Mouse (Mus musculus) heart, embryonic 15.5 days (tissue): ENCODE results near the gene Lrmda. TPM values are rescaled to one million over a fixed set of nuclear protein-coding genes. Genes with fewer than 3 reads are reported as not detected.

ENCODE experiments used
- ATAC-seq: fragments of 200-750 bp; cut with Nextera tagmentation; replicated peaks from 2 replicates; pipeline ENCODE4 v1.8.0; 2017; ENCODE audit warnings: low read depth, moderate TSS enrichment; ENCODE audit not compliant: insufficient number of reproducible peaks, insufficient read depth, low FRiP score
- H3K27ac ChIP-seq: fragments of 300-500 bp; sonication (generic); 2 replicates; pipeline ENCODE4 v1.5.1; 2015; ENCODE audit warnings: mild to moderate bottlenecking, inconsistent platforms
- H3K27me3 ChIP-seq: fragments of 300-500 bp; sonication (generic); 2 replicates; pipeline ENCODE4 v1.6.1; 2015; ENCODE audit warnings: inconsistent platforms
- H3K36me3 ChIP-seq: fragments of 300-500 bp; sonication (generic); 2 replicates; pipeline ENCODE4 v1.6.1; 2015; ENCODE audit warnings: mild to moderate bottlenecking, inconsistent platforms
- H3K4me1 ChIP-seq: fragments of 300-500 bp; sonication (generic); replicated peaks from 2 replicates; pipeline ENCODE4 v1.6.1; 2015; ENCODE audit warnings: inconsistent platforms
- H3K4me2 ChIP-seq: fragments of 300-500 bp; sonication (generic); 2 replicates; pipeline ENCODE4 v1.6.1; 2015; ENCODE audit warnings: inconsistent platforms, mild to moderate bottlenecking, moderate library complexity
- H3K4me3 ChIP-seq: fragments of 300-500 bp; sonication (generic); 2 replicates; pipeline ENCODE4 v1.5.1; 2015; ENCODE audit warnings: mild to moderate bottlenecking, inconsistent platforms
- H3K9ac ChIP-seq: fragments of 300-500 bp; sonication (generic); 2 replicates; pipeline ENCODE4 v1.6.1; 2015; ENCODE audit warnings: mild to moderate bottlenecking, inconsistent platforms
- H3K9me3 ChIP-seq: fragments of 300-500 bp; sonication (generic); replicated peaks from 2 replicates; pipeline ENCODE4 v1.6.1; 2016; ENCODE audit warnings: inconsistent platforms
- WGBS: fragments of 180-500 bp; shearing (Covaris S2); methylation state at CpG from one replicate; pipeline ENCODE4 v1.1.7; 2015; ENCODE audit warnings: mixed read lengths; 5-methylcytosine and 5-hydroxymethylcytosine counted together
- polyA plus RNA-seq: library from polyadenylated mRNA; unstranded; fragments of >200 nt; fragmentation: Nextera tagmentation; extraction: Ambion mirVana; gene quantifications from 2 replicates; pipeline ENCODE4 v1.2.1, GENCODE M21; 2015

Gene Lrmda
- polyA plus RNA-seq, 1 experiment from 2014 or later, result 0.83 TPM

- Histone ChIP-seq H3K9ac (no peak overlapping the region), H3K27me3 (no peaks in the 10 kb centered on the region), H3K4me3 (no peak overlapping the region), H3K4me1 (no peaks in the 10 kb centered on the region), H3K4me2 (no peak overlapping the region), H3K9me3 (no peaks in the 10 kb centered on the region), H3K27ac (no peak overlapping the region), H3K36me3 (no peaks in the 10 kb centered on the region)
- WGBS, result 64% methylated on average over 6 of the region's 6 CpGs
- ATAC-seq, result no peak
Measured at GRCm38 (mm10) chr14:22509747-22510530, 490.4 kb downstream of the Lrmda start.

GRCm38 (mm10) chr14:22510531-22510785 lies 490.9 kb downstream of the Lrmda start:
- Histone ChIP-seq H3K36me3 (no peaks in the 10 kb centered on the region), H3K9me3 (no peaks in the 10 kb centered on the region)
- no peak for ATAC-seq

GRCm38 (mm10) chr14:22514362-22515084 lies 495.0 kb downstream of the Lrmda start:
- Histone ChIP-seq H3K27me3 (no peaks in the 10 kb centered on the region), H3K27ac (no peak overlapping the region), H3K9ac (no peak overlapping the region), H3K4me1 (no peaks in the 10 kb centered on the region), H3K36me3 (no peaks in the 10 kb centered on the region), H3K4me2 (no peak overlapping the region), H3K4me3 (no peak overlapping the region), H3K9me3 (no peaks in the 10 kb centered on the region)
- ATAC-seq, result no peak
- WGBS, result 68% methylated on average over 5 of the region's 5 CpGs

More at GRCm38 (mm10) chr14:22510531-22510785, 490.9 kb downstream of the Lrmda start:
- H3K4me3 ChIP-seq, result no peak overlapping the region
- no peak overlapping the region for H3K27ac ChIP-seq
- H3K4me2 ChIP-seq, result no peak overlapping the region
- H3K4me1 ChIP-seq, result no peaks in the 10 kb centered on the region
- no peaks in the 10 kb centered on the region for H3K27me3 ChIP-seq
- H3K9ac ChIP-seq, result no peak overlapping the region

GRCm38 (mm10) chr14:22530706-22531105 lies 511.2 kb downstream of the Lrmda start:
- Histone ChIP-seq H3K4me3 (no peak overlapping the region), H3K4me2 (no peak overlapping the region), H3K27ac (no peak overlapping the region), H3K27me3 (no peaks in the 10 kb centered on the region), H3K9ac (no peak overlapping the region), H3K9me3 (no peaks in the 10 kb centered on the region), H3K4me1 (no peaks in the 10 kb centered on the region), H3K36me3 (no peaks in the 10 kb centered on the region)
- WGBS, result 76% methylated on average over 3 of the region's 3 CpGs
- ATAC-seq, result no peak

GRCm38 (mm10) chr14:22533501-22533900 lies 514.0 kb downstream of the Lrmda start:
- ATAC-seq, result no peak
- Histone ChIP-seq H3K27ac (no peak overlapping the region), H3K27me3 (no peaks in the 10 kb centered on the region), H3K4me2 (no peak overlapping the region), H3K4me3 (no peak overlapping the region), H3K36me3 (no peaks in the 10 kb centered on the region), H3K4me1 (no peaks in the 10 kb centered on the region), H3K9me3 (no peaks in the 10 kb centered on the region), H3K9ac (no peak overlapping the region)
- 41% methylated on average over 3 of the region's 3 CpGs for WGBS

- Histone ChIP-seq H3K9me3 (no peaks in the 10 kb centered on the region), H3K36me3 (no peaks in the 10 kb centered on the region), H3K27ac (no peak overlapping the region), H3K27me3 (no peaks in the 10 kb centered on the region), H3K4me3 (no peak overlapping the region), H3K4me2 (no peak overlapping the region), H3K9ac (no peak overlapping the region), H3K4me1 (no peaks in the 10 kb centered on the region)
- 56% methylated on average over 8 of the region's 8 CpGs for WGBS
- ATAC-seq, result no peak
Measured at GRCm38 (mm10) chr14:22545887-22546675, 526.6 kb downstream of the Lrmda start.

- no peaks in the 10 kb centered on the region for H3K9me3 ChIP-seq
- no peak overlapping the region for H3K4me3 ChIP-seq
- WGBS, result 67% methylated on average over 4 of the region's 4 CpGs
- no peaks in the 10 kb centered on the region for H3K27me3 ChIP-seq
- no peak for ATAC-seq
- H3K9ac ChIP-seq, result no peak overlapping the region
- H3K4me1 ChIP-seq, result no peaks in the 10 kb centered on the region
- H3K27ac ChIP-seq, result no peak overlapping the region
- no peak overlapping the region for H3K4me2 ChIP-seq
- no peaks in the 10 kb centered on the region for H3K36me3 ChIP-seq
Measured at GRCm38 (mm10) chr14:22546676-22546984, 527.1 kb downstream of the Lrmda start.

GRCm38 (mm10) chr14:22548286-22548685 lies 528.8 kb downstream of the Lrmda start:
- Histone ChIP-seq H3K36me3 (no peaks in the 10 kb centered on the region), H3K4me2 (no peak overlapping the region), H3K4me1 (no peaks in the 10 kb centered on the region), H3K4me3 (no peak overlapping the region), H3K27me3 (no peaks in the 10 kb centered on the region), H3K9me3 (no peaks in the 10 kb centered on the region), H3K9ac (no peak overlapping the region), H3K27ac (no peak overlapping the region)
- no peak for ATAC-seq
- WGBS, result 33% methylated on average over 2 of the region's 2 CpGs

- Histone ChIP-seq H3K27me3 (no peaks in the 10 kb centered on the region), H3K4me2 (no peak overlapping the region), H3K4me3 (no peak overlapping the region), H3K9ac (no peak overlapping the region), H3K36me3 (no peaks in the 10 kb centered on the region), H3K27ac (no peak overlapping the region), H3K9me3 (no peaks in the 10 kb centered on the region), H3K4me1 (no peaks in the 10 kb centered on the region)
- 88% methylated on average over 2 of the region's 2 CpGs for WGBS
- ATAC-seq, result no peak
Measured at GRCm38 (mm10) chr14:22549166-22549565, 529.7 kb downstream of the Lrmda start.

- H3K4me3 ChIP-seq, result no peak overlapping the region
- no peaks in the 10 kb centered on the region for H3K9me3 ChIP-seq
- H3K4me1 ChIP-seq, result no peaks in the 10 kb centered on the region
- 75% methylated on average over 4 of the region's 4 CpGs for WGBS
- no peaks in the 10 kb centered on the region for H3K36me3 ChIP-seq
- H3K9ac ChIP-seq, result no peak overlapping the region
- no peak overlapping the region for H3K27ac ChIP-seq
- H3K27me3 ChIP-seq, result no peaks in the 10 kb centered on the region
- no peak overlapping the region for H3K4me2 ChIP-seq
- no peak for ATAC-seq
Measured at GRCm38 (mm10) chr14:22552358-22552757, 532.8 kb downstream of the Lrmda start.

GRCm38 (mm10) chr14:22552841-22553240 lies 533.3 kb downstream of the Lrmda start:
- no peak for ATAC-seq
- Histone ChIP-seq H3K27ac (no peak overlapping the region), H3K27me3 (no peaks in the 10 kb centered on the region), H3K4me2 (no peak overlapping the region), H3K9me3 (no peaks in the 10 kb centered on the region), H3K36me3 (no peaks in the 10 kb centered on the region), H3K9ac (no peak overlapping the region), H3K4me1 (no peaks in the 10 kb centered on the region), H3K4me3 (no peak overlapping the region)
- WGBS, result 62% methylated on average over 3 of the region's 3 CpGs
